In genomic region chr8:127438625-127439391, GRCm38 (mm10) we compare ENCODE assay signal across 8 mouse cellular contexts.
DNase-seq lines count a peak whose midpoint lies in the region; ATAC-seq and TF ChIP-seq lines count a peak whose summit lies in the region.

No protein-coding gene starts in this region.

- no peaks in the 10 kb centered on the region for H3K9me3 ChIP-seq in forebrain, embryonic 15.5 days
- no peaks in the 10 kb centered on the region for H3K9me3 ChIP-seq in hindbrain, embryonic 10.5 days
- H3K9me3 ChIP-seq in lung, embryonic 14.5 days (ENCODE audit: low read depth, low read length), result no peaks in the 10 kb centered on the region

- H3K36me3 ChIP-seq in forebrain, embryonic 15.5 days, result no peaks in the 10 kb centered on the region
- peaks cover 8% of the 10 kb centered on the region for H3K36me3 ChIP-seq in hindbrain, embryonic 10.5 days
- peaks cover 11% of the 10 kb centered on the region; the same call in 1 of the 2 replicates for H3K36me3 ChIP-seq in lung, embryonic 14.5 days (ENCODE audit: insufficient read depth)

- 64% methylated on average over 8 of the region's 8 CpGs for WGBS in forebrain, embryonic 15.5 days
- WGBS in hindbrain, embryonic 10.5 days, result 81% methylated on average over 8 of the region's 8 CpGs
- 36% methylated on average over 8 of the region's 8 CpGs for WGBS in lung, embryonic 14.5 days

- TF ChIP-seq CTCF in lung, embryonic 14.5 days (IDR thresholded peaks at IDR 0.05; ENCODE audit: low read depth), result peak; percentile 72

- peak; percentile 51 for DNase-seq in urinary bladder, postnatal 14 days (ENCODE audit: low spot score)
- DNase-seq in urinary bladder, postnatal 4 days (ENCODE audit: low spot score in 2 of 2), result no peak
- peak; percentile 32 for DNase-seq in hindbrain, embryonic 10.5 days (ENCODE audit: low spot score)
- peak; percentile 47 to 71 for DNase-seq in layer of hippocampus, adult 18-20 months (ENCODE audit: low spot score in 2 of 2)
- peak; percentile 82 for DNase-seq in lung, embryonic 14.5 days
- peak; percentile 62 for DNase-seq in retina, postnatal 1 day

- peaks cover 24% of the 10 kb centered on the region for H3K4me1 ChIP-seq in forebrain, embryonic 15.5 days
- H3K4me1 ChIP-seq in hindbrain, embryonic 10.5 days (replicated peaks), result peaks cover 26% of the 10 kb centered on the region
- peaks cover 23% of the 10 kb centered on the region for H3K4me1 ChIP-seq in lung, embryonic 14.5 days (ENCODE audit: insufficient read depth)

- H3K4me2 ChIP-seq in forebrain, embryonic 15.5 days (replicated peaks), result no peak overlapping the region
- H3K4me2 ChIP-seq in lung, embryonic 14.5 days, result no peak overlapping the region

- H3K9ac ChIP-seq in forebrain, embryonic 15.5 days (replicated peaks), result no peak overlapping the region
- no peak overlapping the region for H3K9ac ChIP-seq in lung, embryonic 14.5 days

- peak overlapping the region; percentile 82 for H3K27ac ChIP-seq in forebrain, embryonic 15.5 days (replicated peaks)
- H3K27ac ChIP-seq in hindbrain, embryonic 10.5 days, result no peak overlapping the region
- H3K27ac ChIP-seq in lung, embryonic 14.5 days (ENCODE audit: low read depth), result no peak overlapping the region

- H3K4me3 ChIP-seq in forebrain, embryonic 15.5 days, result no peak overlapping the region
- H3K4me3 ChIP-seq in hindbrain, embryonic 10.5 days, result no peak overlapping the region
- H3K4me3 ChIP-seq in lung, embryonic 14.5 days (ENCODE audit: low read depth, low read length), result no peak overlapping the region

- no peaks in the 10 kb centered on the region for H3K27me3 ChIP-seq in forebrain, embryonic 15.5 days
- no peaks in the 10 kb centered on the region for H3K27me3 ChIP-seq in hindbrain, embryonic 10.5 days (ENCODE audit: insufficient read depth, poor library complexity, severe bottlenecking)
- no peaks in the 10 kb centered on the region for H3K27me3 ChIP-seq in lung, embryonic 14.5 days (ENCODE audit: insufficient read depth, low read length)

- ATAC-seq in forebrain, embryonic 15.5 days (replicated peaks), result no peak; the same call in 1 of the 2 replicates
- peak; percentile 72 for ATAC-seq in lung, embryonic 14.5 days (ENCODE audit: insufficient read depth)
- ATAC-seq in cerebellum, adult (ENCODE audit: insufficient number of reproducible peaks, low FRiP score, low TSS enrichment), result no peak

Comparison
In these comparisons a context has a peak if more than half of its experiments do, and no peak if none do; other contexts are left out.
1. DNase-seq: peak in urinary bladder, postnatal 14 days (single experiment), hindbrain, embryonic 10.5 days (single experiment), layer of hippocampus, adult 18-20 months (2 of 2), lung, embryonic 14.5 days (single experiment) and retina, postnatal 1 day (single experiment); none in urinary bladder, postnatal 4 days (0 of 2).